In genomic region chr9:115046701-115047100, GRCm38 (mm10) we compare ENCODE assay signal across 14 mouse cellular contexts.
"Had no signal": no experiment of that assay in that cellular context is flagged by ENCODE, and none has a peak within 500 bp of the region (broad histone marks: within the 10 kb centered on the region; RNA-seq: fewer than 3 reads in every experiment).

No protein-coding gene starts in this region.

- H3K4me3 ChIP-seq: intestine, embryonic 15.5 days; left cerebral cortex, adult 2 months; liver, embryonic 13.5 days; midbrain, embryonic 12.5 days; midbrain, embryonic 15.5 days; myocyte; neural tube, embryonic 13.5 days had no signal

- H3K27ac ChIP-seq: intestine, embryonic 15.5 days; left cerebral cortex, adult 2 months; liver, embryonic 13.5 days; midbrain, embryonic 12.5 days; midbrain, embryonic 15.5 days; neural tube, embryonic 13.5 days; stomach, postnatal 0 days had no signal

- H3K4me1 ChIP-seq: liver, embryonic 13.5 days had no signal

- H3K36me3 ChIP-seq: intestine, embryonic 15.5 days; liver, embryonic 13.5 days; midbrain, embryonic 12.5 days; midbrain, embryonic 15.5 days; neural tube, embryonic 13.5 days had no signal

- ATAC-seq: hindbrain, embryonic 16.5 days; intestine, embryonic 15.5 days; midbrain, embryonic 15.5 days had no signal

- H3K4me2 ChIP-seq: intestine, embryonic 15.5 days; liver, embryonic 13.5 days; midbrain, embryonic 12.5 days; midbrain, embryonic 15.5 days; neural tube, embryonic 13.5 days had no signal

- H3K27me3 ChIP-seq: intestine, embryonic 15.5 days; liver, embryonic 13.5 days; midbrain, embryonic 12.5 days; midbrain, embryonic 15.5 days; neural tube, embryonic 13.5 days had no signal

- H3K9ac ChIP-seq: intestine, embryonic 15.5 days; liver, embryonic 13.5 days; midbrain, embryonic 12.5 days; midbrain, embryonic 15.5 days; neural tube, embryonic 13.5 days had no signal

- DNase-seq: layer of hippocampus, postnatal 36 days; liver, embryonic 13.5 days; lung, adult 2 months; thymus, adult 2 months; thymus, postnatal 14 days; thymus, postnatal 4 days had no signal

- H3K9me3 ChIP-seq: intestine, embryonic 15.5 days; liver, embryonic 13.5 days; midbrain, embryonic 12.5 days; midbrain, embryonic 15.5 days; neural tube, embryonic 13.5 days had no signal
